Mouse (Mus musculus) kidney, adult 2 months (tissue): ENCODE results near the gene Arhgap25. TPM values are rescaled to one million over a fixed set of nuclear protein-coding genes. Genes with fewer than 3 reads are reported as not detected.
A peak's percentile ranks its signal among the peaks of the same experiment; 100 is the strongest.
"Not testable (repeated sequence)": the region's sequence is repeated elsewhere in the genome, so short reads cannot be mapped to it uniquely, and the experiment has no call there.

ENCODE experiments used
- DNase-seq: peaks from one replicate; pipeline ENCODE4 v3.0.0; 2021
- H3K27ac ChIP-seq: fragments of 200-500 bp; 2 replicates; pipeline ENCODE4 v1.5.1; 2012; ENCODE audit warnings: low read depth, low read length, control low read depth, inconsistent platforms; ENCODE audit not compliant: insufficient read depth
- H3K27me3 ChIP-seq: fragments of 200-500 bp; replicated peaks from 2 replicates; pipeline ENCODE4 v1.6.1; 2012; ENCODE audit warnings: mild to moderate bottlenecking, moderate library complexity, low read length, inconsistent platforms; ENCODE audit not compliant: control insufficient read depth, insufficient read depth
- H3K36me3 ChIP-seq: fragments of 200-500 bp; 2 replicates; pipeline ENCODE4 v1.6.1; 2012; ENCODE audit warnings: mild to moderate bottlenecking, moderate library complexity, low read length, inconsistent platforms; ENCODE audit not compliant: control insufficient read depth, insufficient read depth
- H3K4me1 ChIP-seq: fragments of 200-500 bp; 2 replicates; pipeline ENCODE4 v1.6.1; 2011; ENCODE audit warnings: low read length; ENCODE audit not compliant: control insufficient read depth, insufficient read depth
- H3K4me3 ChIP-seq: fragments of 200-500 bp; 2 replicates; pipeline ENCODE4 v1.5.1; 2011; ENCODE audit warnings: mild to moderate bottlenecking, low read depth, low read length, control low read depth; ENCODE audit not compliant: insufficient read depth
- CTCF ChIP-seq: fragments of 200-500 bp; conservative IDR thresholded peaks from 2 replicates; pipeline ENCODE4 v1.5.1; 2011; ENCODE audit warnings: low read depth, mild to moderate bottlenecking, control low read depth, low read length, moderate library complexity, mixed read lengths; ENCODE audit not compliant: insufficient read depth, insufficient read length
- POLR2A ChIP-seq: fragments of 200-500 bp; IDR thresholded peaks from one replicate; pipeline ENCODE4 v1.6.1; 2011; ENCODE audit warnings: low read depth, low read length, control low read depth
- WGBS: fragments of 180-500 bp; shearing (Covaris S2); methylation state at CpG from one replicate; pipeline ENCODE4 v1.1.7; 2018; 5-methylcytosine and 5-hydroxymethylcytosine counted together
- polyA plus RNA-seq: library from polyadenylated mRNA; depleted of rRNA; stranded (reverse); fragments of >200 nt; gene quantifications from 2 replicates; pipeline ENCODE4 v1.2.3, GENCODE M21; 2012

The Arhgap25 gene
- polyA plus RNA-seq, 1 experiment = 1.5 TPM

DNA sequence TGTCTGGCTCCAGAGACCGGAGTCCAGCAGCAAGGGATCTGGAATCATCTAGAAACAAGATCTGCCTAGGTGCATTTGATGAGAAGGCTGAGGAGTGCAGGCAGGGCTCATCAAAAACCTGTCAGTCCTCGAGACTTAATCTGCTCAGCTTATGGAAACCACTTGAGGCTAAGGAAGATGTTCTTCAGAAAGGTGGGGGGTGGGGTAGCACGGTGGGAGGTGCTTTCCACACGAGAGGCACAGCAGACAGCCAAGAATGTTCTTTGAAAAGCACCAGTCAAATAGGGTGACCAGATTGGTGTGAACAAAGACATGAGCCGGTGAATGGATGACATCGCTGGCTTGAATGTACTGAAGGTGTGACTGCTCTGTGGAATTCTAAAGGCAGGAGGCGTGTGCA, 9.3 kb downstream of the Arhgap25 start:
- Histone ChIP-seq H3K36me3 (no peaks in the 10 kb centered on the region), H3K27me3 (no peaks in the 10 kb centered on the region), H3K4me1 (peaks cover 4% of the 10 kb centered on the region; the same call in 1 of the 2 replicates), H3K4me3 (no peak overlapping the region), H3K27ac (no peak overlapping the region)
- TF ChIP-seq POLR2A (no peak), CTCF (no peak)
- DNase-seq = no peak
- WGBS = 82% methylated on average over 7 of the region's 7 CpGs

DNA sequence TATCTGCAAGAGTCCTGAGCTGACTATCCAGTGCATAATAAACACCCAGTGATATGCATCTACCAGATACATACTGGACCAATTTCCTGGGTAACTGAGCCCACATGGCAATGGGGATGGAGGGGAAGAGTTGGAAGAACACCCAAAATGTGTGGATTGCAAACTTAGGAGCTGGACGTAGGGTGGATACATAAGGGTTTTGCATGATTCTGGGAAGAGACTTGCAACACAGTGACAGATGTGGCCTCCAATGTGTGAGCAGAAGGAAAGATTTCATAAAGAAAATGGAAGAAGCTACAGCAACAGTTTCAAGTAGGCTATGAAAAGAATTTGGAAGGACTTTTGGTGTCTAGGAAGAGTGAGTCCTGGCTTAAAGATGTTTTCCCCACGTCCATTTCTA, 10.0 kb downstream of the Arhgap25 start:
- WGBS = 84% methylated on average over 2 of the region's 2 CpGs
- no peak for DNase-seq

DNA sequence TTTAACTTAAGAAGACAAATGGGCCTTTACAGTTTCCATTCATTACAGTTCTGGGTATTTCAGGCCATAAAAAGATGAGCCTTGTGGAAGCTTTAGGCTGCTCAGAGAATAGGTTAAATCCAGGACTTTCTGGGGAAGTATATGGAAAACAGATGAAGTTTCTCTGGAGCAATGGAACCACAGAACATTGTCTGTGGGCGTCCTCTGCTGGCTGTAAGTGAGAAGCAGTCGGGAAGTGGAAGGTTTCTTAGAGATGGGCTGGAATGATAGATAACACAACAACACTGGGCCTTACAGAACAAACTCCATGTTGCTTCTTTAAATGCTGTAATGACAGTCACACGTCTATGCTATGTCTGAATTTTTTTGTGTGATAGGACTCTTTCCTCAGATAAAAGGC, 10.8 kb downstream of the Arhgap25 start:
- peak; percentile 65 for DNase-seq
- Histone ChIP-seq H3K4me3 (no peak overlapping the region), H3K36me3 (no peaks in the 10 kb centered on the region), H3K4me1 (peaks cover 4% of the 10 kb centered on the region; the same call in 1 of the 2 replicates), H3K27ac (no peak overlapping the region), H3K27me3 (no peaks in the 10 kb centered on the region)
- WGBS = 44% methylated on average over 3 of the region's 3 CpGs
- peak; percentile 50 for TF ChIP-seq CTCF
- no peak for TF ChIP-seq POLR2A

More for the DNA sequence above, 10.0 kb downstream of the Arhgap25 start:
- TF ChIP-seq POLR2A (no peak), CTCF (no peak)
- H3K4me1 ChIP-seq = peaks cover 4% of the 10 kb centered on the region; the same call in 1 of the 2 replicates
- no peak overlapping the region for H3K4me3 ChIP-seq
- no peak overlapping the region for H3K27ac ChIP-seq
- no peaks in the 10 kb centered on the region for H3K27me3 ChIP-seq
- no peaks in the 10 kb centered on the region for H3K36me3 ChIP-seq

DNA sequence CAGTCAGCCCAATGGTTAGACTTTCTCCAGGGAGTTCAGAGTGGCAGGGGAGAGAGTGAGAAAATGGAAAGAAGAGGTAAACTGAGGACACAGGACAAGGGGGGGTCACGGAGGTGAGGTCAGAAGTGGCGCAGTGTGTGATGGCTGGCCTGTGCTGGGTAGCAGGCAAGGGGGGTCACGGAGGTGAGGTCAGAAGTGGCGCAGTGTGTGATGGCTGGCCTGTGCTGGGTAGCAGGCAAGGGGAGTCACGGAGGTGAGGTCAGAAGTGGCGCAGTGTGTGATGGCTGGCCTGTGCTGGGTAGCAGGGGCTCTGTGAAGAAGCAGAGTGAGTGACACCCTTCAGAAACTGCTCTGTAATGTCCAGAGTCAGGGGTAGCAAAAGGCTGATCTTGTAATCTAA, 11.4 kb downstream of the Arhgap25 start:
- DNase-seq, H3K27me3 ChIP-seq, H3K4me1 ChIP-seq, H3K4me3 ChIP-seq, H3K27ac ChIP-seq, H3K36me3 ChIP-seq: not testable (repeated sequence)
- 94% methylated on average over 6 of the region's 6 CpGs for WGBS

DNA sequence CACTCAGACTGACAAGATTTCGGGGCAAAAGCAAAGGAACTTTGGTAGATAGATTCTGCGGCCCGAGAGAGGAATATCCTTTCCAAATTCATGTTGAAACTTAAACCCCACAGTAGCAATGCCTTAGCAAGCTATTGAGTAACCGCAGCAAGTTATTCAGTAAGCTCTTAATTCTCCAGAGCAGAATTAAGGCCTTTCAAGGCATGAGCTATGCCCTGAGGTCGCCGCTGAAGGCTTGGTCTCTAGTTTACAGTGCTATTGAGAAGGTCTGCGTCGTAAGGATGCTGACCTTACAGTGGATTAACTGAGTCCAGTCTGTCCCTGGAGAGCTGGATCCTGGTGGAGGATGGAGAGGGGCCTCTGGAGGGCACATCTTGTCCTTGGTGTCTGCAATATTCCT, 12.5 kb downstream of the Arhgap25 start:
- H3K27ac ChIP-seq = no peak overlapping the region
- H3K4me3 ChIP-seq = no peak overlapping the region
- H3K27me3 ChIP-seq = no peaks in the 10 kb centered on the region
- DNase-seq = peak; percentile 58
- H3K36me3 ChIP-seq = no peaks in the 10 kb centered on the region
- TF ChIP-seq POLR2A (no peak), CTCF (no peak)
- peaks cover 4% of the 10 kb centered on the region; the same call in 1 of the 2 replicates for H3K4me1 ChIP-seq
- WGBS = 48% methylated on average over 8 of the region's 8 CpGs

DNA sequence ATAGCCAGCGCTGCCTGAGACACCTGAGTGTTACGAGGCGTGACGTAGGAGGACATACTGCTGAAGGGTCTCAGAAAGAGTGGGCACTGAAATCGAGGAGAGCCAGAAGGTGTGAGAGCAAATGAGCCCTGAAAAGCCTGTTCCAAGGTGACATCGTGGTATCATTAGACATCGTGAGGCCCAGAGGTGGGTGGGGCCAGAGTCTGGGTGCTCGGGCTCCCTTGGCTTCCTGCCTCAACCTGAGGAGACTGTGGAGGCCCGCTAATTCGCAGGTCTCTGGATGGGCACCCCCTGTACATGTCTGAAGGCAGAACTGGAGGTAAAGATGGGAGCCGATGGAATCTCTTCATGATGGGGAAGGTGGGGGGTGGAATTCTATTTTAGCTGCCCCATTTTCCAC, 13.2 kb downstream of the Arhgap25 start:
- no peak for TF ChIP-seq POLR2A
- TF ChIP-seq CTCF = no peak
- 71% methylated on average over 11 of the region's 11 CpGs for WGBS
- H3K27ac ChIP-seq = no peak overlapping the region

DNA sequence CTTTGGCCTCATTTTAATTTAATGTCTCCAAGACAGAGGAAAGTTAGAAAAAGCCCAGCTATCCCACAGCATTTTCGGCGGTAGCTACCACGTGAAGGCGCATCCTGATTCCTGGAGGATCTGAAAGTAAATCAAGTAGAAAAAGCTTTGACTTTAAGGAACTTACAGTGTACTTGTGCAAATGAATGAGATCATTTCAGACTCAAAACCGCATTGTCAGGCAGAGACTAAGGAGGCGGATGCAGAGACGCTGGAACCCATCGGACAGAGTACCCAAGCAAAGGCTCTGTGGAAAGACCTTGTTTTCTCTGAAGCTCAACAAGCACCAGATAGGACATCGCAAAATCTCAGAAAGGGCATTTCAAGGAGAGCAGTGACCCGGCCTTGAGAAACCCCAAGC, 14.4 kb downstream of the Arhgap25 start:
- H3K4me3 ChIP-seq = no peak overlapping the region
- DNase-seq = no peak
- WGBS = 94% methylated on average over 10 of the region's 10 CpGs
- no peak for TF ChIP-seq POLR2A
- H3K36me3 ChIP-seq = no peaks in the 10 kb centered on the region
- no peak overlapping the region for H3K27ac ChIP-seq
- no peaks in the 10 kb centered on the region for H3K27me3 ChIP-seq
- peaks cover 4% of the 10 kb centered on the region; the same call in 1 of the 2 replicates for H3K4me1 ChIP-seq

More for the DNA sequence above, 13.2 kb downstream of the Arhgap25 start:
- Histone ChIP-seq H3K27me3 (no peaks in the 10 kb centered on the region), H3K4me3 (no peak overlapping the region), H3K36me3 (no peaks in the 10 kb centered on the region), H3K4me1 (peaks cover 4% of the 10 kb centered on the region; the same call in 1 of the 2 replicates)
- no peak for DNase-seq
